Mouse (Mus musculus) T-helper 17 cell (primary cell): ENCODE results near the gene Ccrl2.

ENCODE experiments used
- in situ Hi-C, 2 experiments: fragments of 300-600 bp; cut with MboI, MseI; formaldehyde crosslinking; loops; 1 replicate in 1 of 2; 2 replicates in 1 of 2; pipeline ENCODE4 v1.15.1; 2025; ENCODE audit warnings: high pct_unique_total_duplicates in 2 of 2

Ccrl2 gene

GRCm38 (mm10) chr9:111056798-111057543, at the start of gene Ccrl2:
Gene Ccrl2, minus strand, starts transcription at chr9:111057519.
- in situ Hi-C loops, result no loop called here

GRCm38 (mm10) chr9:111103893-111104292, 46.6 kb upstream of the Ccrl2 start:
- in situ Hi-C loops, result no loop called here

DNA sequence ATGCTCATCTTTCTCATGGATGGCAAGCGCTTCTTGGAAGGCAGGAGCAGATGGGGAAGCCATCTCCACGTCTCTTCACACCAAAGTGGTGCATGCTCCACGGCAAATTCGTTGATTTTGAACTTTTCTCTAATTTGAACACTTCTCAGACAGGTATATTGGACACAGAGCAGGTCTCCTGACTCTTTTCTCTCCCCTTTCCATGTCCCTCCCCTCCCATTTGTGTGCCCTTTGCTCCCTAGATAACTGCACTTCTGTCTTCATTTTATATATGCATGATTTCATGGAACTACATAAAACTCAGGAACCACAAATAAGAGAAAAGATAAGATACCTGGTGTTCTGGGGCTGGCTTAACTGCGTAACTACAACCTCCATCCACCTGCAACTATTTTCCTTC, 46.0 kb upstream of the Ccrl2 start:
- in situ Hi-C loops, result no loop called here

GRCm38 (mm10) chr9:111100406-111100805, 43.1 kb upstream of the Ccrl2 start:
- in situ Hi-C loops, result no loop called here

GRCm38 (mm10) chr9:111097543-111097942, 40.2 kb upstream of the Ccrl2 start:
- in situ Hi-C loops, result no loop called here

DNA sequence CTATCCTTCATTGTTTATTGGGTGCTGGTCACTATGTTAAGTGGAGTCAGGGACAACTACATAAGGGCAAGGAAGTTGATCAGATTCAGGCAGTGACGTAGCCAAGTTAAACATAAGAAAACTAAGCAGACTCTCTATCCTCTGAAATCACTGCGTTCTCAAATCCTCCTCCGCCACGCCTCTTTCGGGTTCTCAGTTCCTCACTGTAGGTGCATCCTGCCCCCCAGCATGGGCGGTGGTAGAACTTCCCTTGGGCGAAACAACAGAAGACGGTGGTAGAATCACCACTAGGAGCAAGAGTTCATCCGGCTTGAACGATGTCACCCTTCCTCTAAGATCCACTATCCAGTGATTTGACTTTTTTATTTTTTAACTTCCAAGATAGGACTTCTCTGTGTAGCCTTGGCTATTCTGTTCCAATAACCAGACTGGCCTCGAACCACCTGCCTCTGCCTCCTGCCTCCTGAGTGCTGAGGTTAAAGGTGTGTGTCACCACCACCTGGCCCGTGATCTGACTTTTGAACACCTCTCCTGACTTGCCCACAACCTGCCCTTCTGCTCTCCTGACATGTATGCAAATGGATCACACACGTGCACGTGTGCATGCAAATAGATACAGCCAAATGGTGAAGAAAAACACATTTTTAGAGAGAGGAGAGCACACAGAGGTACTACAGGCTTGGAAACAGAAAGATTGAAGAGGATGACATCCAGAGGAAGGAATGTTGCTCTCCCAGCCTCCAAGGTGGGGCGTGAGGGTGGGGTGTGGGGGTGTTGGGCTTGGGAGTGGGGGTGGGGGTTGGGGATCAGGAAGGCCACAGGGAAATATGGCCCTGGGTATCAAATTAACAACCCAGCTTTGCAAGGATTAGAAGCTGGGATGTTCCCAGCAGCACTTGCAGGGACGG, 39.4 kb upstream of the Ccrl2 start:
- in situ Hi-C loops, result no loop called here

- in situ Hi-C loops, result no loop called here
Measured at GRCm38 (mm10) chr9:111095710-111096109, 38.4 kb upstream of the Ccrl2 start.

DNA sequence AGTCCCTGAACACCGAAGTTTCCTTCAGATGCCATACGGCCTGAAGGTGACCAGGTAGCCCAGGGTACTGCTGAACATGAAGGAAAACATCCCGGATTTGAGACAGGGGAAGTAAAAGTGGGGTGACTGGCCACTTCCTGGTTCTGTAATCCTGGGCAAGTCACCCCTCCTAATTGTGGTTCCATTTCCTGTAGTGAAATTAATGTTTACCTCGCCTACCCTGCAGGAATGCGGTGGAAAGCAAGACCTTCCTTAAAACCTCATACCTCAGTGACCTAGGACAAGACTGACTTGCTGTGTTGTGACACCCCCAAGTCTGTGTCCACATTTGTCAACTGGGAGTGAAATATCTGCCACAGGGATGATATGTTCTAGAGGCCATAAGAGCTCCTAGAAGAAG, 37.3 kb upstream of the Ccrl2 start:
- in situ Hi-C loops, result no loop called here

DNA sequence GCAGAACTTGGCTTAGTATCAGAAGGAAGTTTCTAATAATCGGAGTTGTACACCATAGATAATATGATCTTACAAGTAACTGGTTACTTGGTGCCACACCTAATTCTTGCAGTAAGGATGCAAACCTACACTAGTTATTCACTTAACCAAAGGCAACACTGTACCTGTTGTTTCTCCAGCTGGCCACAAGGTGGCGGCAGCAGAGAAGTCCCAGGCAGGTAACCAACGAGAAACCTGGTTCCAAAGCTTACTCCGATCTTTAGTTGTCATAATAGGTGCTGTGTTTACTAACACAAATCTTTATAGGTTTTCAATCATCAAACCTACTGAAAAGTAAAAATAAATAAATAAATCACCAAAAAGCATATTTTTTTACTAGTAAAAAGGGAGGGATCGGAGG, 35.8 kb upstream of the Ccrl2 start:
- in situ Hi-C loops, result no loop called here

DNA sequence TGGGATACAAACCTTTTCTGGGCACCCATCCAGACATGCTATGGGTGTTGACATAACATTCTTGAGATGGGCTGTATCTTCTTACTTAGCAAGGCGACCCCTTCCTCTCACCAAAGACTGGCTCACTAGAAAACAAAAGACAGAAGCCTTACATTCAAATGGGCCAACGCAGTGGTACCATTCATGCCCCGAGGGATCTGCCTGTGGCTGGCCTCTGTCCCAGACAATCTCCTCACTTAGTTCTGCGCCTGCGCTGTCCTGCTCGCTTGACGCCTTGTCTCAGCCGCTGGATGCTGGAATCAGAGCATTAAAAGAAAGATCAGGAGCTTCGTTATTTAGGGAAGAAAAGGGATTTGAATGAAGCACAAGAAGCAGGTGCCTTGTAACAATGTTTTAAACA, 35.3 kb upstream of the Ccrl2 start:
- in situ Hi-C loops, result no loop called here

GRCm38 (mm10) chr9:111088886-111089285, 31.6 kb upstream of the Ccrl2 start:
- in situ Hi-C loops, result no loop called here

- in situ Hi-C loops, result no loop called here
Measured at GRCm38 (mm10) chr9:111087960-111088359, 30.6 kb upstream of the Ccrl2 start.

DNA sequence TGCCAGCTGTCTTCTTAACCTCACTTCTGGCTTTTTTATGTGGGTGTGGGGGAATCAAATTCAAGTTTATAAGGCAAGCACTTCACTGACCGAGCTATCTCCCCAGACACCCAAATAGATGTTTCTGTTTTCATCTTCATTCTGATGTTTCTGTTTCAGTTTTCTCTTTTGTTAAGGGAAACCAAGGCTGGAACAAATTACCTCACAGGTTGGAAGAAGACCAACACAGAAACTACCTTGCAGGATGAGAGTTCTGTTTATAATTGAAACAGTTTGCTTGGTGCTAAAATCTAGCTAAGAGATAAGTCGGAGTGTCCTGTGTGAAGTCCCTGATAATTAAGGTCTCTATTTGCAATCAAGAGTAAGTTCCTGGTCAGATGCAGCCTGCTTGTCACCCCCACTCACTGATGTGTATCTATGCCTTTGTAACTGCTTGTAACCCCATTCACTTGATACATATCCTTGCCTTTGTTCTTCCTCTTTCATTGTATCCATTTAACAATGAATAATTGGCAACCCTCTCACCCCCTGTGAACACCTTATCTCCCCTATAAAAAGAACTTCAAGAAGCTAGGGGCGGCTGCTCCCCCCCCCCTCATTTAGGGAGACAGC, 29.8 kb upstream of the Ccrl2 start:
- in situ Hi-C loops, result no loop called here

GRCm38 (mm10) chr9:111086137-111086536, 28.8 kb upstream of the Ccrl2 start:
- in situ Hi-C loops, result no loop called here

- in situ Hi-C loops, result no loop called here
Measured at GRCm38 (mm10) chr9:111085329-111085728, 28.0 kb upstream of the Ccrl2 start.

- in situ Hi-C loops, result loop anchor here (5.0 kb wide), 2 partner anchors 74 to 94 kb away; no protein-coding TSS in a partner anchor
Measured at GRCm38 (mm10) chr9:111081765-111082164, 24.4 kb upstream of the Ccrl2 start.

DNA sequence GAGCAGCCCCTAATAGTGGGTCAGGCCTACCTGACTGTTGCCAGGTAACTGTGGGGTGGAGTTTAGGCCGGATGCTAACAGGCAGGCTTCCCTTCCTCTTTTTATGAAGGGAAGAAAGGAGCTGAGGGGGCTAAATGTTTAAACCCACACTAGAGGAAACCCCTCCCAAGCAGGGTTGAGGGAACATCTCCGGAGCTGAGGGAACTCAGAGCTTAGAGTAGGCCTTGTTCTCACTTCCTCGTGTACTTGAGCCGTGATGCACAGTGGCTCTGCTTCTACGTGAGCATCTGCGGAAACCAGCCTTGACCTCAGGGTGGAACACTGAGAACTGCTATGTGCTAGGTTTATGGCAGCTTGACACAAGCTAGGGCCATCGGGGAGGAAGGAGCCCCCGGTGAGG, 23.5 kb upstream of the Ccrl2 start:
- in situ Hi-C loops, result loop anchor here (5.0 kb wide), 2 partner anchors 74 to 94 kb away; no protein-coding TSS in a partner anchor

GRCm38 (mm10) chr9:111077745-111078144, 20.4 kb upstream of the Ccrl2 start:
- in situ Hi-C loops, result no loop called here

DNA sequence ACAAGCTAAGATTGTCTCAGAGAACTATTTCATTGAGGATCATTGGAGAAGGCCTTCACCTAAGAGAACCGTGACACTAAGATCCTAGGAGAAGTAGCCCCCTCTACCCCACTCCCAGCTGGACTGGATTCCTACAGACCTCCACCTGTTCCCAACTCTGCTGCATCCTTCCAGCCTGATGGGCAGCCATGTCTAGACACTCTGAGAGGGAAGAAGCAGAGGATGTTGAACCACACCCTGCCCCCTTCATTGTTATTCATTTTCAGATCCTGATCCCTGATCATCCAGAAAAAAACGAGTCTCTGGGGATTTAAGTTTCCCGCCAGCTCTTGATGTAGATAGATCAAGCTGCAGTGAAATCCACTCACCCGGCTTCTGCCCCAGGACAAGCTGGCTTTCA, 15.7 kb upstream of the Ccrl2 start:
- in situ Hi-C loops, result no loop called here

GRCm38 (mm10) chr9:111072175-111072574, 14.9 kb upstream of the Ccrl2 start:
- in situ Hi-C loops, result no loop called here

GRCm38 (mm10) chr9:111070546-111070961, 13.2 kb upstream of the Ccrl2 start:
- in situ Hi-C loops, result no loop called here

GRCm38 (mm10) chr9:111067052-111067451, 9.7 kb upstream of the Ccrl2 start:
- in situ Hi-C loops, result loop anchor here in 1 of 2 experiments (10.0 kb wide), 1 partner anchor 72 kb away; the partner anchor contains the start of gene Rtp3
